Mouse (Mus musculus) cortical plate, adult 2 months (tissue): ENCODE data around the gene Slc19a3. TPM values are rescaled to one million over a fixed set of nuclear protein-coding genes. Genes with fewer than 3 reads are reported as not detected.

Source experiments
- H3K27ac ChIP-seq: fragments of 200-500 bp; 2 replicates; pipeline ENCODE4 v1.5.1; 2012; ENCODE audit warnings: low read length, control low read depth, inconsistent platforms; ENCODE audit not compliant: insufficient read depth
- H3K4me1 ChIP-seq: fragments of 200-500 bp; 2 replicates; pipeline ENCODE4 v1.6.1; 2011; ENCODE audit warnings: low read length; ENCODE audit not compliant: control insufficient read depth, insufficient read depth
- H3K4me3 ChIP-seq: fragments of 200-500 bp; 2 replicates; pipeline ENCODE4 v1.5.1; 2011; ENCODE audit warnings: mild to moderate bottlenecking, low read length, control low read depth; ENCODE audit not compliant: insufficient read depth
- CTCF ChIP-seq: fragments of 200-500 bp; IDR thresholded peaks from 2 replicates; pipeline ENCODE4 v1.5.1; 2011; ENCODE audit warnings: mild to moderate bottlenecking, control low read depth, low read length; ENCODE audit not compliant: insufficient read depth; ENCODE audit errors: extremely low read depth
- POLR2A ChIP-seq: fragments of 200-500 bp; IDR thresholded peaks from 2 replicates; pipeline ENCODE4 v1.6.1; 2011; ENCODE audit warnings: mild to moderate bottlenecking, low read length, control low read depth; ENCODE audit not compliant: insufficient read depth; ENCODE audit errors: extremely low read depth
- polyA plus RNA-seq: library from polyadenylated mRNA; depleted of rRNA; stranded (reverse); fragments of >200 nt; gene quantifications from 2 replicates; pipeline ENCODE4 v1.2.3, GENCODE M21; 2012

Slc19a3 gene
- polyA plus RNA-seq, 1 experiment = 3.9 TPM

DNA sequence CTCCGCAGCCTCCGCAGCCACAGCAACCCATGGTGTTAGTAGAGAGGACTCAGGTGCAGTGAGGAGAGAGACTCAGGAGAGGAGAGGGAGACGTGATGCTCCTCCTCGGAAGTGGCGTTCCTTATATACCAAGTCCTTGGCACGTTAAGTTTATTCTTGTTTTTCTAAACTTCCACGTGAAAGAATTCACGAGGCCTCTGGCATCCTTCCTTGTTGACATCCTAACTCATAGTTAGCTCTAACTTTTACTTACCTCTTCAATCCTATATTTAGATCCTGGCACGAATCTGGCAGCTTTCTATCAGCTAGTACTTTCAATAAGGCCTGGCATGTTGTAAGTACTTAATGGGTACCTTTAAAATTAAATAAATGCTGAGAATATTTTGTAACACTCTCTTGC lies 21.0 kb upstream of the Slc19a3 start, which contains the start of gene A030005K14Rik:
A030005K14Rik (minus strand) TSS at position 101 of the 400 bp plus-strand sequence.
- Histone ChIP-seq H3K4me1 (no peaks in the 10 kb centered on the region), H3K27ac (no peak within 1 kb of the TSS), H3K4me3 (no peak within 1 kb of the TSS)
- no peak for TF ChIP-seq CTCF
- no peak for TF ChIP-seq POLR2A

DNA sequence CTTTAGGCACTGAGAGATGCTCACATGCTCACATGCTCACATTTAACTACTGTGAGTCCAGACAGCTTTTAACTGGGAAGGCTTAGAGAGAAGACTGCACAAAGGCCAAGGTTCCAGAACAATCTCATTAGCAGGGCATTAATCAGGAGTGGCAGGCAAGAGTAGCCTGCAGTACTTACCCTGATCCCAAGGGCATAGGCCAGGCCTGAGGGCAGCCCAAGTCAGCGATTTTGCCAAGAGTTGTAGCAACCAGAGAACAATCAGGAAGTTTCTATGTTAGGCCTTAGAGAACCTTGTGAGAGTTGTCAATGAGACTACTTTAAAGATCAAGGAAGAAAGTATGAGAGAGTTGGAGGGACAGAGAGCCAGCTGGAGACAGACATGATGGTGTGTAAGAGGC lies 20.2 kb upstream of the Slc19a3 start:
- no peak for TF ChIP-seq POLR2A
- TF ChIP-seq CTCF = no peak

DNA sequence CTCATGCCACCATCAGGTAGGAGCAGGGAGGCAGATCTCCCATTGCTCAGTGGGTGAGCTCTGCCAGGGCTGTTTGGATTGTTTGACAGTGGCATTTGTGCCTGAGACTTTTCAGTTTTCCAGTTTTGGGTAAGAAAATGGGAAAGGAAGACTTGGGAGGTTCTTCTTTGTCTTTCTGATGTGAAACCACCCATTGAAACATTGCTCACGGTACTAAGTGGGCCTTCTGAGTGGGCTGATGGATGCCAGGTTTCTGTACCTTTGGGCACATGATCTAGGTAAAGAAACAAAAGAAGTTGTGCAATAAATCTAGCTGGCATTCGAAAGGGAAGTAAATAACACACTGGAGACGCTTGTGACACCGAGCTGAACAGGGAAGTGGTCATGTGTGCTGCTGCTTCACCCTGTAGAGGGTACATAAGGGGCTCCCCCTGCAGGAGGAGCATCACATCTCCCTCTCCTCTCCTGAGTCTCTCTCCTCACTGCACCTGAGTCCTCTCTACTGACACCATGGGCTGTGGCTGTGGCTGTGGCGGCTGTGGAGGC lies 6.7 kb upstream of the Slc19a3 start, which contains the start of gene Gm47969:
Gm47969 (plus strand) TSS at position 51 of the 546 bp plus-strand sequence.
- H3K4me1 ChIP-seq = no peaks in the 10 kb centered on the region
- no peak for TF ChIP-seq POLR2A
- TF ChIP-seq CTCF = no peak
- H3K4me3 ChIP-seq = no peak within 1 kb of the TSS
- H3K27ac ChIP-seq = no peak within 1 kb of the TSS

More for the DNA sequence above, 20.2 kb upstream of the Slc19a3 start:
- no peaks in the 10 kb centered on the region for H3K4me1 ChIP-seq
- no peak overlapping the region for H3K4me3 ChIP-seq
- no peak overlapping the region for H3K27ac ChIP-seq

GRCm38 (mm10) chr1:83042380-83042779 lies 4.1 kb upstream of the Slc19a3 start, which contains the start of gene Krtap28-10:
Gene Krtap28-10 (minus strand): TSS chr1:83042480.
- Histone ChIP-seq H3K27ac (no peak within 1 kb of the TSS), H3K4me3 (no peak within 1 kb of the TSS), H3K4me1 (no peaks in the 10 kb centered on the region)
- no peak for TF ChIP-seq POLR2A
- TF ChIP-seq CTCF = no peak

DNA sequence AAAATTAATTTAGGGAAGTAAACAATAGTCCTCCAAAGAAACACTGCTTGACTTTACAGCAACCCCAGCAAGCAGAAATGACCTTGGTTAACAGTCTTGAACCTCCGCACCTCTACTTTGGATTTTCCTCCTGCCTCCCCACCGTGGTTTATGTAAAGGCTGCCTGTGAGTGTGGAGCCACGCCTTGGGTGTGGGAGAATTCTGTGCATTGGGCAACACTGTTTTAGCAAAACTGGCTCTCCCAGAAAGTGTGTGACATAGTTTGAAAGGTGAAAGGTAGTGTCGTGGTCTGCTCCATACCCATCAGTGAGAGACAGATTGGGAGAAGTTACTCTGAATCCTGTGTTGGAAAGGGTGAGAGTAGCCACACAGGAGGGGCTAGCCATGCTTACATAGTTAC lies 832 bp upstream of the Slc19a3 start:
- no peak for TF ChIP-seq CTCF
- no peak for TF ChIP-seq POLR2A
- H3K4me3 ChIP-seq = no peak overlapping the region
- H3K27ac ChIP-seq = no peak overlapping the region
- H3K4me1 ChIP-seq = no peaks in the 10 kb centered on the region

- no peak for TF ChIP-seq POLR2A
- TF ChIP-seq CTCF = no peak
- Histone ChIP-seq H3K4me3 (no peak overlapping the region; the same call in 1 of the 2 replicates), H3K27ac (peak overlapping the region; percentile 72; the same call in 1 of the 2 replicates), H3K4me1 (no peaks in the 10 kb centered on the region)
Observed at GRCm38 (mm10) chr1:83036892-83037667, 1.2 kb downstream of the Slc19a3 start.

GRCm38 (mm10) chr1:83034509-83034908 lies 3.7 kb downstream of the Slc19a3 start:
- TF ChIP-seq POLR2A (no peak), CTCF (no peak)
- Histone ChIP-seq H3K4me3 (no peak overlapping the region), H3K27ac (no peak overlapping the region), H3K4me1 (no peaks in the 10 kb centered on the region)

- Histone ChIP-seq H3K27ac (no peak overlapping the region), H3K4me1 (no peaks in the 10 kb centered on the region), H3K4me3 (no peak overlapping the region)
- TF ChIP-seq CTCF (no peak), POLR2A (no peak)
Observed at GRCm38 (mm10) chr1:83032508-83032907, 5.7 kb downstream of the Slc19a3 start.

- no peak overlapping the region for H3K4me3 ChIP-seq
- no peak for TF ChIP-seq CTCF
- TF ChIP-seq POLR2A = no peak
- H3K4me1 ChIP-seq = no peaks in the 10 kb centered on the region
- no peak overlapping the region for H3K27ac ChIP-seq
Observed at GRCm38 (mm10) chr1:83031950-83032349, 6.3 kb downstream of the Slc19a3 start.

GRCm38 (mm10) chr1:83016556-83016955 lies 21.7 kb downstream of the Slc19a3 start:
- TF ChIP-seq CTCF (no peak), POLR2A (no peak)
- no peak overlapping the region for H3K4me3 ChIP-seq
- H3K27ac ChIP-seq = no peak overlapping the region
- no peaks in the 10 kb centered on the region for H3K4me1 ChIP-seq
